Mouse (Mus musculus): ENCODE data around the gene Axl.

DNA sequence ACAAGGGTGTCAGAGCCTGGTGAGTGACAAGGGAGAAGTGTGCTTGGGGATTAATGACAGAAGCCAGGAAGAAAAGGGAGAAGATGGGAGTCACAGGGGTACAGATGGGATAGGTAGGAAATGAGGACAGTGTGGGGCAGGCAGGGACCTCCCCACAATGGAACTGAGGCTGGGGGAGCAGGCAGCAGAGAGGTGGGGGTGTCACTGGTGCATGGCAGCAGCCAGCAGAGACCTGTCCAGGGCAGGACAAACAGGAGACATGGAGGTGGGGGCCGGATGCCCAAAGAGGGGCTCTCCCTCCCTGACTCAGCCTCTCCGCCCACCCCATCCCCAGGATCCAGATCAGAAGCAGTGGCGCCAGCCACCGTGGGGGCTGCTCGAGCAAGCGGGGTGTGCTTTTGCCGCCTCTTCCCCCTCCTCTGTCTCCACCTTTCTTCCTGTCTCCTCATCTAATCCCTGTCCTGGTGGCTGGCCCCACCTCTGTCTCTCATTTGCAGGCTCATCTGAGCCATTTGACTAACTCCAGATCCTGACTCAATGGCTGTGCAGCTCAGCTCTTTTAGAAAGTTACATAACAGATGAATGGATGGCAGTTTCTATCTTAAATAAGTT, 77.9 kb downstream of the Axl start:
- TF ChIP-seq CTCF (IDR thresholded peaks at IDR 0.05; ENCODE audit: low read depth, low read length) (no peak), GATA1 (IDR thresholded peaks at IDR 0.05; ENCODE audit: borderline replicate concordance, low read length) (no peak), GATA2 (IDR thresholded peaks at IDR 0.05; ENCODE audit: borderline replicate concordance, low read depth, low read length) (no peak), TAL1 (conservative IDR thresholded peaks at IDR 0.05; ENCODE audit: low read depth, low read length) (no peak)
